Mouse (Mus musculus) ES-Bruce4 (cell line): ENCODE data around the gene Nop10. TPM values are rescaled to one million over a fixed set of nuclear protein-coding genes. Genes with fewer than 3 reads are reported as not detected.

Source experiments
- H3K27ac ChIP-seq: 2 replicates; pipeline ENCODE4 v1.5.1; 2012; ENCODE audit warnings: low read length, inconsistent platforms; ENCODE audit not compliant: insufficient read depth
- H3K27me3 ChIP-seq: 2 replicates; pipeline ENCODE4 v1.6.1; 2012; ENCODE audit warnings: mild to moderate bottlenecking, low read length, inconsistent platforms; ENCODE audit not compliant: control insufficient read depth, poor library complexity, insufficient read depth, severe bottlenecking
- H3K36me3 ChIP-seq: 2 replicates; pipeline ENCODE4 v1.6.1; 2012; ENCODE audit warnings: inconsistent platforms, mild to moderate bottlenecking, low read length, moderate library complexity; ENCODE audit not compliant: control insufficient read depth, poor library complexity, insufficient read depth, severe bottlenecking
- H3K4me1 ChIP-seq: one replicate; pipeline ENCODE4 v1.8.1; 2011; ENCODE audit warnings: low read length; ENCODE audit not compliant: control insufficient read depth, insufficient read depth
- H3K4me3 ChIP-seq: 2 replicates; pipeline ENCODE4 v1.5.1; 2011; ENCODE audit warnings: low read depth, mild to moderate bottlenecking, low read length
- H3K9ac ChIP-seq: 2 replicates; pipeline ENCODE4 v1.6.1; 2012; ENCODE audit warnings: low read depth, mild to moderate bottlenecking, inconsistent platforms; ENCODE audit not compliant: poor library complexity, severe bottlenecking
- H3K9me3 ChIP-seq: replicated peaks from 2 replicates; pipeline ENCODE4 v1.6.1; 2012; ENCODE audit warnings: mild to moderate bottlenecking, low read length, inconsistent platforms; ENCODE audit not compliant: control insufficient read depth, poor library complexity, insufficient read depth, severe bottlenecking
- CTCF ChIP-seq: IDR thresholded peaks from one replicate; pipeline ENCODE4 v1.8.1; 2011; ENCODE audit warnings: low read depth, low read length
- EP300 ChIP-seq: IDR thresholded peaks from 2 replicates; pipeline ENCODE4 v1.6.1; 2011; ENCODE audit warnings: low read depth, low read length; ENCODE audit not compliant: insufficient read depth
- POLR2A ChIP-seq: IDR thresholded peaks from one replicate; pipeline ENCODE4 v1.8.1; 2011; ENCODE audit warnings: low read length; ENCODE audit not compliant: insufficient read depth
- polyA plus RNA-seq: library from polyadenylated mRNA; stranded (reverse); fragments of >200 nt; gene quantifications from 2 replicates; pipeline ENCODE4 v1.2.4, GENCODE M21; 2011; ENCODE audit warnings: low read depth; ENCODE audit not compliant: missing spikeins, insufficient read depth, insufficient read length

Gene Nop10
- polyA plus RNA-seq, 1 experiment: 129 TPM

- TF ChIP-seq POLR2A: no peak
- Histone ChIP-seq H3K4me3 (no peak overlapping the region), H3K27ac (no peak overlapping the region), H3K4me1 (no peaks in the 10 kb centered on the region), H3K9me3 (no peaks in the 10 kb centered on the region), H3K36me3 (0 out of 2 replicates have a peak, but pooled peaks cover 4% of the 10 kb centered on the region), H3K27me3 (no peaks in the 10 kb centered on the region), H3K9ac (no peak overlapping the region)
These were observed 16.4 kb upstream of the Nop10 start for GRCm38 (mm10) chr2:112245307-112245706.

DNA sequence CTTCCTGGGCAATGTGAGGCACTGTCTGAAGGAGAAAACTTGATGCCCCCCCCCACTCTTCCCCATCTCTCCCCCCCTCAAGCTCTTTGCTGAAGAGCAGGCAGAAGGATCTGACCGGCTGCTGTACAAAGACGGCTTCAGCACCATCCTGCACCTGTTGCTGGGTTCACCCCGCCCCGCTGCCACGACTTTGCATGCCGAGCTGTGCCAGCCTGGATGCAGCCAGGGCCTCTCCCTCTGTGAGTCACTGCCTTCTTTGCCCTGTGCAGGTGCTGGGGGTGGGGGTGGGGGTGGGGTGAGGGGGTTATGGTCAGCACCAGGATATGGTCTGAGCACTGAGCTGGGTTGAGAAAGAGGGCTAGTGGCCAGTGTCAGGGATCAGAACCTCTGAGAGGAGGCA is 15.5 kb upstream of the Nop10 start:
- H3K9ac ChIP-seq: no peak overlapping the region
- H3K36me3 ChIP-seq: 0 out of 2 replicates have a peak, but pooled peaks cover 4% of the 10 kb centered on the region
- H3K9me3 ChIP-seq: no peaks in the 10 kb centered on the region
- H3K27ac ChIP-seq: no peak overlapping the region
- no peaks in the 10 kb centered on the region for H3K27me3 ChIP-seq
- H3K4me1 ChIP-seq: no peaks in the 10 kb centered on the region
- H3K4me3 ChIP-seq: no peak overlapping the region
- TF ChIP-seq CTCF: no peak
- TF ChIP-seq EP300: no peak
- no peak for TF ChIP-seq POLR2A

DNA sequence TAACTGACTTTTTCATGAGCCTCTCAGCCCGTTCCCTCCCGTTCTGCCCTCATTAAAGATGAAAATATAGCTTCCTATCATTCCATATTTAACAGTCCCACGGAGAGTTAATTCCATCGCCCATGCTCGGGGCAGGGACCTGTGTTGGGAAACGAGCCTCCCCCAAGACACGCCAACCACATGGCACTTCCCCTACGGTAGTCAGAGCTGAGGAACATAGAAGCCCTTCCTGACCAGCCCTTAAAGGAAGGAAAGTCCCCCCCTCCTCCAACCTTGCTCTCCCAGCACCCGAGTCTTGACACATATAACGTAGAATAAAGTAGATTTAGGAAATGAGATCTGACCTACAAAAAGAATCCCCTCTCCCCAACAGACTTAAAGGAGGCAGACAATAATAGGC is 14.4 kb upstream of the Nop10 start:
- no peak overlapping the region for H3K9ac ChIP-seq
- H3K36me3 ChIP-seq: 0 out of 2 replicates have a peak, but pooled peaks cover 4% of the 10 kb centered on the region
- no peaks in the 10 kb centered on the region for H3K4me1 ChIP-seq
- no peaks in the 10 kb centered on the region for H3K9me3 ChIP-seq
- H3K4me3 ChIP-seq: no peak overlapping the region
- H3K27me3 ChIP-seq: no peaks in the 10 kb centered on the region
- TF ChIP-seq POLR2A: no peak
- no peak for TF ChIP-seq EP300
- TF ChIP-seq CTCF: no peak
- no peak overlapping the region for H3K27ac ChIP-seq

DNA sequence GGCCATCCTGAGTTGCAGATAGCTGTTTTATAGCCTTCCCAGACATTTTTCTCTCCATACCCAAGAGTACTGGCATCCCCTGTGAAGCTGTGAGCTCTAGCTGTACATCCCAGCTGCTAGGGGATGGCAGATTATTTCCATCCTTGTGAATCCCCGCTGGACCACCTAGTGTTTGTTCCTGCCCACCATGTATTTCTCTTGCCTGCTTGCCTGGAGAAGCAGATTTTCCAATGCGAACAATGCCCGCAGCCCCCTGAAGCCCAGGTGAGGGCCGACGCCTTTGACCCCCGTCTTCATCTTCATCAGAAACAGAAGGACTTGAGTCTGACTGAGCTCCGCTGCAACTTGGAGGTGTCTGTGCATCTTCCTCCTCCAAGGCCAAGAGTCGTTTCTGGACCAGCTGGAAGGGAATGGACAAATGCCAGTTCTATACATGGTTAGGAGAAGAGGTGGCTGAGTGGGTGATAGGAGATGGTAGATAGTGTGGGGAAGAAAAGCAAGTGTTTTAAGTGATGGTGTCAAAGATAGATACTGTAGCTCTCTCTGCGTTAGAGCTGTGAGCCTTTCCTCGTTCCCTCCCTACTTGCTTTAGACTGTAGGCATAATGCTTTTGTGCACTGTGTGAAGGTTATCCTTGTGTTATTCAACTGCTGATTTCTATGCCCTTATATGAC is 11.8 kb upstream of the Nop10 start:
- H3K9me3 ChIP-seq: no peaks in the 10 kb centered on the region
- no peaks in the 10 kb centered on the region for H3K27me3 ChIP-seq
- no peak overlapping the region for H3K27ac ChIP-seq
- TF ChIP-seq EP300: no peak
- no peak for TF ChIP-seq POLR2A
- no peak for TF ChIP-seq CTCF
- H3K9ac ChIP-seq: no peak overlapping the region
- H3K36me3 ChIP-seq: no peaks in the 10 kb centered on the region
- no peak overlapping the region for H3K4me3 ChIP-seq
- H3K4me1 ChIP-seq: no peaks in the 10 kb centered on the region

GRCm38 (mm10) chr2:112254675-112255515 is 6.8 kb upstream of the Nop10 start:
- TF ChIP-seq CTCF (no peak), POLR2A (no peak), EP300 (no peak)
- Histone ChIP-seq H3K4me3 (no peak overlapping the region), H3K4me1 (no peaks in the 10 kb centered on the region), H3K9ac (no peak overlapping the region), H3K27me3 (no peaks in the 10 kb centered on the region), H3K9me3 (no peaks in the 10 kb centered on the region), H3K36me3 (no peaks in the 10 kb centered on the region), H3K27ac (no peak overlapping the region)
